Mouse (Mus musculus) embryonic facial prominence, embryonic 11.5 days (tissue): ENCODE data around the gene Jund. TPM values are rescaled to one million over a fixed set of nuclear protein-coding genes. Genes with fewer than 3 reads are reported as not detected.

Source experiments
- ATAC-seq: fragments of 200-750 bp; cut with Nextera tagmentation; replicated peaks from 2 replicates; pipeline ENCODE4 v1.8.0; 2017; ENCODE audit warnings: low read depth; ENCODE audit not compliant: insufficient number of reproducible peaks, low FRiP score, low TSS enrichment
- DNase-seq: peaks from one replicate; pipeline ENCODE4 v3.0.0-alpha.2; 2015; ENCODE audit warnings: low spot score
- H3K27ac ChIP-seq: fragments of 300-500 bp; sonication (generic); replicated peaks from 2 replicates; pipeline ENCODE4 v1.5.1; 2014; ENCODE audit warnings: mild to moderate bottlenecking, low read depth, low read length, control low read depth
- H3K27me3 ChIP-seq: fragments of 300-500 bp; sonication (generic); 2 replicates; pipeline ENCODE4 v1.6.1; 2014; ENCODE audit warnings: mild to moderate bottlenecking, low read length, moderate library complexity, mixed read lengths; ENCODE audit not compliant: control insufficient read depth, insufficient read depth
- H3K36me3 ChIP-seq: fragments of 300-500 bp; sonication (generic); replicated peaks from 2 replicates; pipeline ENCODE4 v1.6.1; 2014; ENCODE audit warnings: low read depth, mild to moderate bottlenecking, low read length, moderate library complexity, mixed read lengths; ENCODE audit not compliant: control insufficient read depth, insufficient read depth
- H3K4me1 ChIP-seq: fragments of 300-500 bp; sonication (generic); 2 replicates; pipeline ENCODE4 v1.6.1; 2014; ENCODE audit warnings: low read length, mixed read lengths; ENCODE audit not compliant: control insufficient read depth, insufficient read depth
- H3K4me2 ChIP-seq: fragments of 300-500 bp; sonication (generic); 2 replicates; pipeline ENCODE4 v1.6.1; 2014; ENCODE audit warnings: low read depth, mild to moderate bottlenecking, control low read depth, low read length, moderate library complexity
- H3K4me3 ChIP-seq: fragments of 300-500 bp; sonication (generic); 2 replicates; pipeline ENCODE4 v1.5.1; 2014; ENCODE audit warnings: low read depth, low read length, control low read depth
- H3K9ac ChIP-seq: fragments of 300-500 bp; sonication (generic); replicated peaks from 2 replicates; pipeline ENCODE4 v1.6.1; 2014; ENCODE audit warnings: mild to moderate bottlenecking, control low read depth, low read length
- H3K9me3 ChIP-seq: fragments of 300-500 bp; sonication (generic); replicated peaks from 2 replicates; pipeline ENCODE4 v1.6.1; 2016; ENCODE audit warnings: mild to moderate bottlenecking, low read length, inconsistent platforms, mixed read lengths; ENCODE audit not compliant: control insufficient read depth
- WGBS: fragments of 180-500 bp; shearing (Covaris S2); extraction: QIAGEN DNeasy Blood & Tissue Kit; methylation state at CpG from one replicate; pipeline ENCODE4 v1.1.7; 2014; 5-methylcytosine and 5-hydroxymethylcytosine counted together
- polyA plus RNA-seq: library from polyadenylated mRNA; unstranded; fragments of >200 nt; fragmentation: Nextera tagmentation; extraction: Ambion mirVana; gene quantifications from 2 replicates; pipeline ENCODE4 v1.2.1, GENCODE M21; 2014

Gene Jund
- polyA plus RNA-seq, 1 experiment from 2014 or later = 104 TPM

- Histone ChIP-seq H3K36me3 (no peaks in the 10 kb centered on the region), H3K27ac (no peak overlapping the region), H3K27me3 (no peaks in the 10 kb centered on the region), H3K9me3 (no peaks in the 10 kb centered on the region), H3K9ac (no peak overlapping the region), H3K4me3 (no peak overlapping the region), H3K4me1 (no peaks in the 10 kb centered on the region), H3K4me2 (no peak overlapping the region)
- ATAC-seq (no peak), DNase-seq (no peak)
- 82% methylated on average over 2 of the region's 2 CpGs for WGBS
Measured at GRCm38 (mm10) chr8:70701982-70702841, 3.5 kb downstream of the Jund start.

- no peaks in the 10 kb centered on the region for H3K36me3 ChIP-seq
- no peak for DNase-seq
- 80% methylated on average over 3 of the region's 3 CpGs for WGBS
- no peak overlapping the region for H3K4me2 ChIP-seq
- ATAC-seq = no peak
- H3K9ac ChIP-seq = no peak overlapping the region
- H3K27me3 ChIP-seq = no peaks in the 10 kb centered on the region
- H3K4me1 ChIP-seq = no peaks in the 10 kb centered on the region
- no peak overlapping the region for H3K27ac ChIP-seq
- no peaks in the 10 kb centered on the region for H3K9me3 ChIP-seq
- H3K4me3 ChIP-seq = no peak overlapping the region
Measured at GRCm38 (mm10) chr8:70702842-70703182, 4.1 kb downstream of the Jund start.

GRCm38 (mm10) chr8:70703287-70703686 lies 4.5 kb downstream of the Jund start, which contains the start of gene Iqcn:
Iqcn (plus strand) TSS chr8:70703457.
- no peaks in the 10 kb centered on the region for H3K27me3 ChIP-seq
- ATAC-seq (no peak), DNase-seq (no peak)
- no peaks in the 10 kb centered on the region for H3K4me1 ChIP-seq
- H3K9me3 ChIP-seq = no peaks in the 10 kb centered on the region
- no peak within 1 kb of the TSS for H3K27ac ChIP-seq
- WGBS = 96% methylated on average over 3 of the region's 3 CpGs
- no peaks in the 10 kb centered on the region for H3K36me3 ChIP-seq
- no peak within 1 kb of the TSS for H3K4me3 ChIP-seq
- H3K4me2 ChIP-seq = no peak within 1 kb of the TSS
- H3K9ac ChIP-seq = no peak within 1 kb of the TSS

GRCm38 (mm10) chr8:70708281-70708680 lies 9.5 kb downstream of the Jund start:
- H3K27me3 ChIP-seq = no peaks in the 10 kb centered on the region
- no peaks in the 10 kb centered on the region for H3K36me3 ChIP-seq
- WGBS = 90% methylated on average over 14 of the region's 14 CpGs
- ATAC-seq = no peak
- H3K27ac ChIP-seq = no peak overlapping the region
- no peaks in the 10 kb centered on the region for H3K4me1 ChIP-seq
- no peak overlapping the region for H3K9ac ChIP-seq
- no peak overlapping the region for H3K4me3 ChIP-seq
- DNase-seq = no peak
- H3K9me3 ChIP-seq = no peaks in the 10 kb centered on the region
- H3K4me2 ChIP-seq = no peak overlapping the region

- Histone ChIP-seq H3K9ac (no peak overlapping the region), H3K36me3 (no peaks in the 10 kb centered on the region), H3K4me3 (no peak overlapping the region), H3K27ac (no peak overlapping the region), H3K4me1 (no peaks in the 10 kb centered on the region), H3K4me2 (no peak overlapping the region), H3K27me3 (no peaks in the 10 kb centered on the region), H3K9me3 (no peaks in the 10 kb centered on the region)
- 89% methylated on average over 9 of the region's 9 CpGs for WGBS
- DNase-seq (no peak), ATAC-seq (no peak)
Measured at GRCm38 (mm10) chr8:70709794-70710193, 11.0 kb downstream of the Jund start.

- no peaks in the 10 kb centered on the region for H3K36me3 ChIP-seq
- H3K4me1 ChIP-seq = no peaks in the 10 kb centered on the region
- H3K9me3 ChIP-seq = no peaks in the 10 kb centered on the region
- DNase-seq = no peak
- no peak overlapping the region for H3K27ac ChIP-seq
- ATAC-seq = no peak
- H3K4me2 ChIP-seq = no peak overlapping the region
- no peak overlapping the region for H3K9ac ChIP-seq
- H3K4me3 ChIP-seq = no peak overlapping the region
- 90% methylated on average over 1 of the region's 1 CpGs for WGBS
- no peaks in the 10 kb centered on the region for H3K27me3 ChIP-seq
Measured at GRCm38 (mm10) chr8:70710296-70710695, 11.5 kb downstream of the Jund start.

GRCm38 (mm10) chr8:70711041-70711440 lies 12.3 kb downstream of the Jund start:
- H3K9ac ChIP-seq = no peak overlapping the region
- DNase-seq = no peak
- H3K4me3 ChIP-seq = no peak overlapping the region
- no peak for ATAC-seq
- no peaks in the 10 kb centered on the region for H3K9me3 ChIP-seq
- 86% methylated on average over 11 of the region's 11 CpGs for WGBS
- no peaks in the 10 kb centered on the region for H3K27me3 ChIP-seq
- no peaks in the 10 kb centered on the region for H3K4me1 ChIP-seq
- no peaks in the 10 kb centered on the region for H3K36me3 ChIP-seq
- H3K4me2 ChIP-seq = no peak overlapping the region
- H3K27ac ChIP-seq = no peak overlapping the region

GRCm38 (mm10) chr8:70713991-70714390 lies 15.2 kb downstream of the Jund start:
- H3K27ac ChIP-seq = no peak overlapping the region
- H3K4me1 ChIP-seq = no peaks in the 10 kb centered on the region
- no peaks in the 10 kb centered on the region for H3K36me3 ChIP-seq
- H3K9ac ChIP-seq = no peak overlapping the region
- DNase-seq = no peak
- H3K27me3 ChIP-seq = no peaks in the 10 kb centered on the region
- ATAC-seq = no peak
- no peak overlapping the region for H3K4me2 ChIP-seq
- no peaks in the 10 kb centered on the region for H3K9me3 ChIP-seq
- no peak overlapping the region for H3K4me3 ChIP-seq
- 77% methylated on average over 7 of the region's 7 CpGs for WGBS
